Mouse (Mus musculus): Measurements from ENCODE around the gene Rrm1.
"Not testable (repeated sequence)": the region's sequence is repeated elsewhere in the genome, so short reads cannot be mapped to it uniquely, and the experiment has no call there.

GRCm38 (mm10) chr7:102484766-102485165 is 43.3 kb downstream of the Rrm1 start:
- TF ChIP-seq CTCF (conservative IDR thresholded peaks at IDR 0.05; ENCODE audit: low read length); NANOG (IDR thresholded peaks at IDR 0.05; ENCODE audit: borderline replicate concordance, low read length); POU5F1 (IDR thresholded peaks at IDR 0.05; ENCODE audit: borderline replicate concordance, low read length): not testable (repeated sequence)

Measured in E14TG2a.4 (cell line).